Mouse (Mus musculus): Measurements from ENCODE around the gene Ccdc120. TPM values are rescaled to one million over a fixed set of nuclear protein-coding genes. Genes with fewer than 3 reads are reported as not detected.

The Ccdc120 gene
- 4.6 TPM for polyA plus RNA-seq (2014; fragmentation: Illumina TruSeq; extraction: RNeasy Lipid Tissue Mini Kit (QIAGEN cat#74804); ENCODE audit: low replicate concordance)

DNA sequence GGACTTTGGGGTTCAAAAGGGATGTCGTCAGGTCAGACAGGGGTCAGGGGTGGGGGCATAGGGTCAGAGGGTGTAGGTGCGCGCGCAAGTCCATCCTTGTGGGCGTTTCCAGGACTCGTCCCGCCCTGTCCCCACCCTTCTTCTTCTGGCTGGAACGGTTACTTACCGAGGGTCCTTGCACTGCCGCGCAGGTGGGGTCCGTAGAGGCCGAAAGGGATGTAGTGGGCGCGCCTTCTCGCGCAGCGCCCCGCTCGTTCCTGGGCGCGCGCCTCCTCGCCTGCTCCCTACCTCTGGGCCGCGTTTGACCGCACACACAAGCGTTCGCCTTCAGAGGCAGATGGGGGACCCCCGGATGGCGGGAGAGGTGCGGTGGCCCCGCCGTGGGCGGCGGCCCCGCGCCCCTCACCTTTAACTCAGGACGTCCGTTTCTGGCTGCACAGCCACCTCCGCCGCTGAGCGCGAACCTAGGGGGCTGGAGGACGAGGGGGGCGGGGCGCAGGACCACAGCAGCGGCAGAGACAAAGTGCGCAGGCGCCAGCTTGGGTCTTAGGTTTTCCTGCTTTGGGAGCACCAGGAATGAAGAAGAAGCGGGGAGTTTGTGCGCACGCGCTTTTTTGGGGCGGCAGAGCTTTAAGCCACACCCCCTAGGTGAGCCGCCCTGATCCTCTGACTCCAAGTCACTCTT lies at the start of gene Ccdc120:
Gene Ccdc120, minus strand, starts transcription at position 474 of the 685 bp plus-strand sequence.

DNA sequence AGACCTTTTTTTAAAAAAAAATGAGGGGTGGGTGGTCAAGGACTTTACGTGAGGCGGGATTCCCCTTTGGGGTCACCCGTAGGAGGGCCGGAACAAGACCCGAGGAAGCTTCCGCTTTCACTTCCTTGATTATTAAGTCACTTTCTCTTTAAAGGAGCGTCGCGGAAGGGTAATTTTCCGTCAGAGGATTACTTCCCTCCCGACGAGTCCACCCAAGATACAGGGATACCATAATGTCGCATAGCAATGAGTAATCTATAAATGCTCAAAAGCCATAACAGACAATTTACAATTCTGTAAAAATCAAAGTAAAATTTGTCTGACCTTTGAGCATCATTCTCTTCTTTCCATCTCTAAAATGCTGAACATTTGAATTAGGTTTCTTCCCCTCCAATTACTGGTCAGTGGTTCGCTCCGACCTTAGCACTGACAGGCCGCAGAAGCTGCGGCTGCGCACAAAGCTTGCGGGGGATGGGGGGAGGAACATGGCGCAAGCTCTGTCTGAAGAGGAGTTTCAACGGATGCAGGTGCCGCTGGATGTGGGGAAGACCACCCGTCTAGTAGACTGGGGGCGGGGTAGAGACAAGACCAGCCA lies 38.9 kb upstream of the Ccdc120 start, which contains the start of gene Gripap1:
Gene Gripap1, plus strand, starts transcription at position 224 of the 595 bp plus-strand sequence.

GRCm38 (mm10) chrX:7762137-7762920 lies 11.6 kb upstream of the Ccdc120 start, which contains the start of gene Tfe3:
Gene Tfe3 (plus strand): TSS chrX:7762560.

GRCm38 (mm10) chrX:7728215-7728921 lies 22.3 kb downstream of the Ccdc120 start, which contains the start of gene Praf2:
Gene Praf2 (plus strand): TSS chrX:7728439.

GRCm38 (mm10) chrX:7721514-7722281 lies 29.0 kb downstream of the Ccdc120 start, which contains the start of gene Gm45208:
Gene Gm45208 (plus strand): TSS chrX:7722245.

GRCm38 (mm10) chrX:7714135-7714899 lies 36.4 kb downstream of the Ccdc120 start, which contains the start of gene Wdr45:
Gene Wdr45 (plus strand): TSS chrX:7714333.

DNA sequence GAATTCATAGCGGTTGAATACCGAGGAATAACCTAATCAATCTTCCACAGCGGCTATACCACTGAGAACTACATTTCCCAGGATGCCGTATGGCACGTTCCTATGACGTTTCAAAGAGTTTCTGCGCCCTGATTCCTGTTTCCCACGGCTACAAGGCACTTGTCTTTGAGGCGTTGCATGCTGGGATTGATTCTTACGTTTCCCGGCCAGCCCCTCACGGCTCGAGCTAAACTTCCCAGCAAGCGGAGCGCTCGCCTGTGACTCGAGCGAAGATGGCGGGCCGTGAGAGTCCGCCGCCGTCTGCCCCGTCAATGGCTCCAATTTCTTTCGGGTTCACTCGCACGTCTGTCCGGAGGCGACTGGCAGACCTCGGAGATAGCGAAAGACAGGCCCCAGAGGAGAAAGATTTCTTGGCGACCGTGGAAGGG lies 53.7 kb downstream of the Ccdc120 start, which contains the start of gene Gpkow:
Gene Gpkow, plus strand, starts transcription at position 178 of the 428 bp plus-strand sequence.

Other genes starting within 250 kb of the Ccdc120 start
- not detected for gene Foxp3, start 177.3 kb downstream of the Ccdc120 start, polyA plus RNA-seq (2014; fragmentation: Illumina TruSeq; extraction: RNeasy Lipid Tissue Mini Kit (QIAGEN cat#74804); ENCODE audit: low replicate concordance)
- gene Ppp1r3f, start 176.6 kb downstream of the Ccdc120 start, polyA plus RNA-seq (2014; fragmentation: Illumina TruSeq; extraction: RNeasy Lipid Tissue Mini Kit (QIAGEN cat#74804); ENCODE audit: low replicate concordance), result not detected
- gene Ccdc22, start 145.4 kb downstream of the Ccdc120 start, polyA plus RNA-seq (2014; fragmentation: Illumina TruSeq; extraction: RNeasy Lipid Tissue Mini Kit (QIAGEN cat#74804); ENCODE audit: low replicate concordance), result 1.1 TPM
- gene Cacna1f, start 143.8 kb downstream of the Ccdc120 start, polyA plus RNA-seq (2014; fragmentation: Illumina TruSeq; extraction: RNeasy Lipid Tissue Mini Kit (QIAGEN cat#74804); ENCODE audit: low replicate concordance), result not detected
- gene Syp, start 112.4 kb downstream of the Ccdc120 start, polyA plus RNA-seq (2014; fragmentation: Illumina TruSeq; extraction: RNeasy Lipid Tissue Mini Kit (QIAGEN cat#74804); ENCODE audit: low replicate concordance), result 0.63 TPM
- gene Prickle3, start 93.6 kb downstream of the Ccdc120 start, polyA plus RNA-seq (2014; fragmentation: Illumina TruSeq; extraction: RNeasy Lipid Tissue Mini Kit (QIAGEN cat#74804); ENCODE audit: low replicate concordance), result 7.6 TPM
- gene Plp2, start 79.5 kb downstream of the Ccdc120 start, polyA plus RNA-seq (2014; fragmentation: Illumina TruSeq; extraction: RNeasy Lipid Tissue Mini Kit (QIAGEN cat#74804); ENCODE audit: low replicate concordance), result 26.2 TPM
- gene Magix, start 69.7 kb downstream of the Ccdc120 start, polyA plus RNA-seq (2014; fragmentation: Illumina TruSeq; extraction: RNeasy Lipid Tissue Mini Kit (QIAGEN cat#74804); ENCODE audit: low replicate concordance), result 0.33 TPM
- gene Gpkow, start 53.8 kb downstream of the Ccdc120 start, polyA plus RNA-seq (2014; fragmentation: Illumina TruSeq; extraction: RNeasy Lipid Tissue Mini Kit (QIAGEN cat#74804); ENCODE audit: low replicate concordance), result 33.0 TPM
- gene Wdr45, start 36.6 kb downstream of the Ccdc120 start, polyA plus RNA-seq (2014; fragmentation: Illumina TruSeq; extraction: RNeasy Lipid Tissue Mini Kit (QIAGEN cat#74804); ENCODE audit: low replicate concordance), result 3.8 TPM
- gene Gm45208, start 28.7 kb downstream of the Ccdc120 start, polyA plus RNA-seq (2014; fragmentation: Illumina TruSeq; extraction: RNeasy Lipid Tissue Mini Kit (QIAGEN cat#74804); ENCODE audit: low replicate concordance), result not detected
- gene Praf2, start 22.5 kb downstream of the Ccdc120 start, polyA plus RNA-seq (2014; fragmentation: Illumina TruSeq; extraction: RNeasy Lipid Tissue Mini Kit (QIAGEN cat#74804); ENCODE audit: low replicate concordance), result 12.1 TPM
- 3.7 TPM for gene Tfe3, start 11.7 kb upstream of the Ccdc120 start, polyA plus RNA-seq (2014; fragmentation: Illumina TruSeq; extraction: RNeasy Lipid Tissue Mini Kit (QIAGEN cat#74804); ENCODE audit: low replicate concordance)
- gene Gripap1, start 38.9 kb upstream of the Ccdc120 start, polyA plus RNA-seq (2014; fragmentation: Illumina TruSeq; extraction: RNeasy Lipid Tissue Mini Kit (QIAGEN cat#74804); ENCODE audit: low replicate concordance), result 21.4 TPM
- gene Kcnd1, start 71.4 kb upstream of the Ccdc120 start, polyA plus RNA-seq (2014; fragmentation: Illumina TruSeq; extraction: RNeasy Lipid Tissue Mini Kit (QIAGEN cat#74804); ENCODE audit: low replicate concordance), result 0.89 TPM
- gene Otud5, start 90.5 kb upstream of the Ccdc120 start, polyA plus RNA-seq (2014; fragmentation: Illumina TruSeq; extraction: RNeasy Lipid Tissue Mini Kit (QIAGEN cat#74804); ENCODE audit: low replicate concordance), result 26.6 TPM
- 3.7 TPM for gene Pim2, start 127.4 kb upstream of the Ccdc120 start, polyA plus RNA-seq (2014; fragmentation: Illumina TruSeq; extraction: RNeasy Lipid Tissue Mini Kit (QIAGEN cat#74804); ENCODE audit: low replicate concordance)
- gene Slc35a2, start 133.1 kb upstream of the Ccdc120 start, polyA plus RNA-seq (2014; fragmentation: Illumina TruSeq; extraction: RNeasy Lipid Tissue Mini Kit (QIAGEN cat#74804); ENCODE audit: low replicate concordance), result 6.4 TPM
- gene Pqbp1, start 148.4 kb upstream of the Ccdc120 start, polyA plus RNA-seq (2014; fragmentation: Illumina TruSeq; extraction: RNeasy Lipid Tissue Mini Kit (QIAGEN cat#74804); ENCODE audit: low replicate concordance), result 5.5 TPM
- gene Timm17b, start 148.5 kb upstream of the Ccdc120 start, polyA plus RNA-seq (2014; fragmentation: Illumina TruSeq; extraction: RNeasy Lipid Tissue Mini Kit (QIAGEN cat#74804); ENCODE audit: low replicate concordance), result 1.5 TPM
- gene Gm10491, start 156.9 kb upstream of the Ccdc120 start, polyA plus RNA-seq (2014; fragmentation: Illumina TruSeq; extraction: RNeasy Lipid Tissue Mini Kit (QIAGEN cat#74804); ENCODE audit: low replicate concordance), result not detected
- gene Gm10490, start 158.6 kb upstream of the Ccdc120 start, polyA plus RNA-seq (2014; fragmentation: Illumina TruSeq; extraction: RNeasy Lipid Tissue Mini Kit (QIAGEN cat#74804); ENCODE audit: low replicate concordance), result not detected
- not detected for gene Pcsk1n, start 168.9 kb upstream of the Ccdc120 start, polyA plus RNA-seq (2014; fragmentation: Illumina TruSeq; extraction: RNeasy Lipid Tissue Mini Kit (QIAGEN cat#74804); ENCODE audit: low replicate concordance)
- gene Eras, start 177.7 kb upstream of the Ccdc120 start, polyA plus RNA-seq (2014; fragmentation: Illumina TruSeq; extraction: RNeasy Lipid Tissue Mini Kit (QIAGEN cat#74804); ENCODE audit: low replicate concordance), result not detected
- 0.30 TPM for gene Hdac6, start 197.0 kb upstream of the Ccdc120 start, polyA plus RNA-seq (2014; fragmentation: Illumina TruSeq; extraction: RNeasy Lipid Tissue Mini Kit (QIAGEN cat#74804); ENCODE audit: low replicate concordance)
- gene Gata1, start 227.2 kb upstream of the Ccdc120 start, polyA plus RNA-seq (2014; fragmentation: Illumina TruSeq; extraction: RNeasy Lipid Tissue Mini Kit (QIAGEN cat#74804); ENCODE audit: low replicate concordance), result not detected

Data from small intestine, adult 10 weeks (tissue).